Mouse (Mus musculus) heart, postnatal 0 days (tissue): ENCODE measurements around the gene Jph3.
A peak's percentile ranks its signal among the peaks of the same experiment; 100 is the strongest.

Source experiments
- CTCF ChIP-seq: IDR thresholded peaks from 2 replicates; pipeline ENCODE4 v1.5.1; 2016; ENCODE audit warnings: antibody characterized with exemption, control low read depth, low read depth
- EP300 ChIP-seq: IDR thresholded peaks from 2 replicates; pipeline ENCODE4 v1.6.1; 2016; ENCODE audit warnings: antibody characterized with exemption, low read depth

GRCm38 (mm10) chr8:121685419-121685818, 44.0 kb upstream of the Jph3 start:
- TF ChIP-seq CTCF (peak; percentile 69), EP300 (no peak)
